Mouse (Mus musculus) erythroblast, embryonic 14.5 days (primary cell): ENCODE measurements around the gene Rnase13. TPM values are rescaled to one million over a fixed set of nuclear protein-coding genes. Genes with fewer than 3 reads are reported as not detected.

Experiments used
- H3K27me3 ChIP-seq: 2 replicates; pipeline ENCODE4 v1.6.1; 2012; ENCODE audit warnings: inconsistent platforms; ENCODE audit not compliant: control insufficient read depth
- H3K36me3 ChIP-seq: 2 replicates; pipeline ENCODE4 v1.6.1; 2012; ENCODE audit warnings: mild to moderate bottlenecking, inconsistent platforms; ENCODE audit not compliant: control insufficient read depth
- H3K4me1 ChIP-seq: 2 replicates; pipeline ENCODE4 v1.6.1; 2012; ENCODE audit warnings: inconsistent platforms; ENCODE audit not compliant: control insufficient read depth
- H3K4me3 ChIP-seq: replicated peaks from 2 replicates; pipeline ENCODE3; 2012; ENCODE audit warnings: moderate library complexity, mild to moderate bottlenecking, inconsistent platforms
- H3K9me3 ChIP-seq: 2 replicates; pipeline ENCODE4 v1.6.1; 2012; ENCODE audit warnings: low read length, inconsistent platforms, mixed read lengths; ENCODE audit not compliant: control insufficient read depth
- GATA1 ChIP-seq: IDR thresholded peaks from 2 replicates; pipeline ENCODE4 v1.6.1; 2012; ENCODE audit warnings: low read length, inconsistent platforms, mixed read lengths
- TAL1 ChIP-seq: IDR thresholded peaks from 3 replicates; pipeline ENCODE4 v1.6.1; 2012; ENCODE audit warnings: low read length, inconsistent platforms, mixed read lengths
- polyA plus RNA-seq: library from polyadenylated mRNA; stranded (reverse); fragments of >175 nt; gene quantifications from 2 replicates; pipeline ENCODE4 v1.2.3, GENCODE M21; 2012

The Rnase13 gene
- polyA plus RNA-seq, 1 experiment = not detected

- peaks cover 44% of the 10 kb centered on the region for H3K36me3 ChIP-seq
- TF ChIP-seq TAL1 = no peak
These were observed 32.7 kb downstream of the Rnase13 start for GRCm38 (mm10) chr14:51889833-51890232.

GRCm38 (mm10) chr14:51886051-51886450, 36.5 kb downstream of the Rnase13 start:
- H3K4me1 ChIP-seq = peaks cover 18% of the 10 kb centered on the region
- H3K9me3 ChIP-seq = no peaks in the 10 kb centered on the region
- no peak overlapping the region for H3K4me3 ChIP-seq
- peaks cover 36% of the 10 kb centered on the region for H3K36me3 ChIP-seq
- H3K27me3 ChIP-seq = no peaks in the 10 kb centered on the region
- TF ChIP-seq GATA1 (no peak), TAL1 (no peak)

More at GRCm38 (mm10) chr14:51889833-51890232, 32.7 kb downstream of the Rnase13 start:
- Histone ChIP-seq H3K4me1 (peaks cover 26% of the 10 kb centered on the region), H3K27me3 (no peaks in the 10 kb centered on the region), H3K9me3 (no peaks in the 10 kb centered on the region), H3K4me3 (no peak overlapping the region)

GRCm38 (mm10) chr14:51884598-51885331, 37.8 kb downstream of the Rnase13 start, which contains the start of gene Mettl17:
TSS of gene Mettl17 (plus strand) at chr14:51884842.
- H3K4me3 ChIP-seq = peak within 1 kb of the TSS; percentile 69
- TF ChIP-seq TAL1 (no peak), GATA1 (no peak)
- H3K27me3 ChIP-seq = no peaks in the 10 kb centered on the region
- peaks cover 25% of the 10 kb centered on the region for H3K36me3 ChIP-seq
- H3K4me1 ChIP-seq = peaks cover 18% of the 10 kb centered on the region
- no peaks in the 10 kb centered on the region for H3K9me3 ChIP-seq

GRCm38 (mm10) chr14:51884031-51884544, 38.5 kb downstream of the Rnase13 start:
- H3K4me1 ChIP-seq = peaks cover 19% of the 10 kb centered on the region
- TF ChIP-seq TAL1 = no peak
- TF ChIP-seq GATA1 = no peak
- H3K36me3 ChIP-seq = peaks cover 18% of the 10 kb centered on the region
- H3K4me3 ChIP-seq = peak overlapping the region; percentile 69
- H3K9me3 ChIP-seq = no peaks in the 10 kb centered on the region
- no peaks in the 10 kb centered on the region for H3K27me3 ChIP-seq

- Histone ChIP-seq H3K9me3 (no peaks in the 10 kb centered on the region), H3K4me3 (peak overlapping the region; percentile 69), H3K27me3 (no peaks in the 10 kb centered on the region), H3K36me3 (peaks cover 15% of the 10 kb centered on the region), H3K4me1 (peaks cover 20% of the 10 kb centered on the region)
- TF ChIP-seq GATA1 (no peak), TAL1 (no peak)
These were observed 39.0 kb downstream of the Rnase13 start for GRCm38 (mm10) chr14:51883527-51884030.

- Histone ChIP-seq H3K9me3 (no peaks in the 10 kb centered on the region), H3K27me3 (no peaks in the 10 kb centered on the region; the same call in 1 of the 2 replicates), H3K4me3 (no peak overlapping the region), H3K4me1 (peaks cover 15% of the 10 kb centered on the region), H3K36me3 (no peaks in the 10 kb centered on the region)
- TF ChIP-seq GATA1 (no peak), TAL1 (no peak)
These were observed 45.1 kb downstream of the Rnase13 start for GRCm38 (mm10) chr14:51877517-51877916.

- Histone ChIP-seq H3K9me3 (no peaks in the 10 kb centered on the region), H3K4me3 (no peak overlapping the region), H3K27me3 (no peaks in the 10 kb centered on the region; the same call in 1 of the 2 replicates), H3K4me1 (peaks cover under 1% of the 10 kb centered on the region), H3K36me3 (no peaks in the 10 kb centered on the region)
- no peak for TF ChIP-seq GATA1
- no peak for TF ChIP-seq TAL1
These were observed 50.8 kb downstream of the Rnase13 start for GRCm38 (mm10) chr14:51871741-51872140.

Other genes starting within 250 kb of the Rnase13 start
- gene Gm17079, start 227.3 kb downstream of the Rnase13 start, polyA plus RNA-seq = not detected in 2 replicates
- gene Gm5800, start 205.6 kb downstream of the Rnase13 start, polyA plus RNA-seq = not detected in 2 replicates
- gene Ang4, start 149.2 kb downstream of the Rnase13 start, polyA plus RNA-seq = not detected in 2 replicates
- not detected in 2 replicates for gene AY358078, start 122.7 kb downstream of the Rnase13 start, polyA plus RNA-seq
- not detected in 2 replicates for gene Ear6, start 69.1 kb downstream of the Rnase13 start, polyA plus RNA-seq
- gene Mettl17, start 37.9 kb downstream of the Rnase13 start, polyA plus RNA-seq = 0.31 and 0.62 TPM in 2 replicates
- gene Slc39a2, start 29.9 kb downstream of the Rnase13 start, polyA plus RNA-seq = not detected in 2 replicates
- 0.11 TPM in 1 of 2 replicates, not detected in the other for gene Ndrg2, start 8.6 kb downstream of the Rnase13 start, polyA plus RNA-seq
- gene Tppp2, start 4.3 kb downstream of the Rnase13 start, polyA plus RNA-seq = not detected in 2 replicates
- gene Arhgef40, start 61.9 kb upstream of the Rnase13 start, polyA plus RNA-seq = 5.6 and 6.8 TPM in 2 replicates
- not detected in 2 replicates for gene Tmem253, start 92.9 kb upstream of the Rnase13 start, polyA plus RNA-seq
- gene Zfp219, start 98.0 kb upstream of the Rnase13 start, polyA plus RNA-seq = 2.0 and 2.9 TPM in 2 replicates
- gene Olfr221, start 119.7 kb upstream of the Rnase13 start, polyA plus RNA-seq = not detected in 2 replicates
- gene Hnrnpc, start 181.3 kb upstream of the Rnase13 start, polyA plus RNA-seq = 1.5 and 2.8 TPM in 2 replicates
- gene Rpgrip1, start 187.9 kb upstream of the Rnase13 start, polyA plus RNA-seq = not detected in 2 replicates